ENCODE assay signal across 10 mouse cellular contexts in the genomic region with DNA sequence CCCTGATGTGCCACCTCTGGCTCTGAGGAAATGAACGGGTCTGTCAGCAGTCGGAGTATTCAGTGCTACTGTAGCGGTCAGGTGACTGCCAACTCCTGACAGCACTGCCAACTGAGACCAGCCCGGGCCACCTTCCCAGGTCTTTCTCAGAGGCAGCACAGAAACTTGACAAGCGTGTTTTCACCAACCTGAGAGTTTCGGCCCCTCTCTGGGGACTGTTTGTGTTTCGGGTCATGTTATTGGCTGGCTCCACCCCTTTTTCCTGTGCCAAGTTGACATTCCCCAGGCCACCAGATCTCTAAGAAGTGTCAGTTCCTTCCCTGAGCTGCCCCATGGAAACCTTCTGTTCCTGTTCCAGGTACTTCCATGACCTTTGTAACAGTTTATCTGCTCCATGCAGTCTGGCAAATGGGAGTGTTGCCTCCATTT. TPM values are rescaled to one million over a fixed set of nuclear protein-coding genes. Genes with fewer than 3 reads are reported as not detected.
DNase-seq lines count a peak whose midpoint lies in the region; ATAC-seq lines count a peak whose summit lies in the region.
"Had no signal": no experiment of that assay in that cellular context is flagged by ENCODE, and none has a peak within 500 bp of the region (broad histone marks: within the 10 kb centered on the region; RNA-seq: fewer than 3 reads in every experiment).

No protein-coding gene starts in this region.

- H3K27ac ChIP-seq in kidney, embryonic 14.5 days (ENCODE audit: low read depth, low read length) = peak overlapping the region; percentile 52; the same call in 1 of the 2 replicates
- H3K27ac ChIP-seq in forebrain, embryonic 10.5 days = no peak overlapping the region
- no peak overlapping the region for H3K27ac ChIP-seq in midbrain, embryonic 16.5 days (ENCODE audit: low read length)

- H3K9ac ChIP-seq in kidney, embryonic 14.5 days (ENCODE audit: low read depth, low read length) = no peak overlapping the region
- H3K9ac ChIP-seq in midbrain, embryonic 16.5 days (ENCODE audit: low read depth, low read length) = no peak overlapping the region

- no peaks in the 10 kb centered on the region; the same call in 1 of the 2 replicates for H3K36me3 ChIP-seq in kidney, embryonic 14.5 days (ENCODE audit: control insufficient read depth, insufficient read depth, low read length)
- peaks cover 10% of the 10 kb centered on the region for H3K36me3 ChIP-seq in forebrain, embryonic 10.5 days (replicated peaks)
- 0 out of 2 replicates have a peak, but pooled peaks cover 2% of the 10 kb centered on the region for H3K36me3 ChIP-seq in midbrain, embryonic 16.5 days (ENCODE audit: control insufficient read depth, insufficient read depth, low read length)

- 29% methylated on average over 7 of the region's 7 CpGs for WGBS in kidney, embryonic 14.5 days
- 60% methylated on average over 7 of the region's 7 CpGs for WGBS in forebrain, embryonic 10.5 days
- WGBS in midbrain, embryonic 16.5 days = 66% methylated on average over 7 of the region's 7 CpGs

- peak; percentile 46 for DNase-seq in fat pad, adult 2 months (ENCODE audit: extremely low read depth, low read depth, low spot score)
- peak; percentile 66 to 69 for DNase-seq in heart, adult 9 months (ENCODE audit: low spot score in 2 of 2)
- peak; percentile 71 for DNase-seq in lung, postnatal 14 days
- DNase-seq in forebrain, embryonic 10.5 days (ENCODE audit: extremely low spot score, low spot score) = no peak
- no peak for DNase-seq in left cerebral cortex, postnatal 36 days (ENCODE audit: low spot score in 2 of 2)
- DNase-seq: cerebellum, postnatal 10 days; thymus, postnatal 25 days had no signal

- H3K4me2 ChIP-seq in kidney, embryonic 14.5 days (replicated peaks; ENCODE audit: low read depth, low read length) = no peak overlapping the region
- no peak overlapping the region for H3K4me2 ChIP-seq in midbrain, embryonic 16.5 days (ENCODE audit: low read length)

- no peaks in the 10 kb centered on the region for H3K9me3 ChIP-seq in kidney, embryonic 14.5 days (ENCODE audit: control insufficient read depth, low read length)
- H3K9me3 ChIP-seq in forebrain, embryonic 10.5 days = no peaks in the 10 kb centered on the region
- H3K9me3 ChIP-seq in midbrain, embryonic 16.5 days (replicated peaks; ENCODE audit: control insufficient read depth, low read length, poor library complexity, severe bottlenecking) = no peaks in the 10 kb centered on the region

- intact Hi-C loops in left cerebral cortex, postnatal 36 days (cut with DNase I) = no loop called here

- ATAC-seq in kidney, embryonic 14.5 days (ENCODE audit: low FRiP score, low TSS enrichment) = peak; percentile 53
- no peak for ATAC-seq in midbrain, embryonic 16.5 days

- H3K27me3 ChIP-seq in kidney, embryonic 14.5 days (ENCODE audit: control insufficient read depth, insufficient read depth, low read length) = no peaks in the 10 kb centered on the region
- no peaks in the 10 kb centered on the region for H3K27me3 ChIP-seq in forebrain, embryonic 10.5 days (ENCODE audit: poor library complexity, severe bottlenecking)
- H3K27me3 ChIP-seq in midbrain, embryonic 16.5 days (ENCODE audit: control insufficient read depth, insufficient read depth, low read depth, low read length) = no peaks in the 10 kb centered on the region

- no peak overlapping the region for H3K4me3 ChIP-seq in kidney, embryonic 14.5 days (ENCODE audit: low read length)
- H3K4me3 ChIP-seq in forebrain, embryonic 10.5 days = no peak overlapping the region
- H3K4me3 ChIP-seq in midbrain, embryonic 16.5 days (ENCODE audit: low read depth, low read length) = no peak overlapping the region
- H3K4me3 ChIP-seq: myocyte had no signal

- no peaks in the 10 kb centered on the region; the same call in 1 of the 2 replicates for H3K4me1 ChIP-seq in kidney, embryonic 14.5 days (ENCODE audit: control insufficient read depth, insufficient read depth, low read length)
- 0 out of 2 replicates have a peak, but pooled peaks cover 2% of the 10 kb centered on the region for H3K4me1 ChIP-seq in forebrain, embryonic 10.5 days
- H3K4me1 ChIP-seq in midbrain, embryonic 16.5 days (ENCODE audit: control insufficient read depth, insufficient read depth, low read length) = no peaks in the 10 kb centered on the region

RNA-seq across cellular contexts. Expression of gene Mmp15, which starts 25.8 kb away (rescaled TPM):
- polyA plus RNA-seq in kidney, embryonic 14.5 days (2014; fragmentation: Nextera tagmentation; extraction: Ambion mirVana) = 10.9 and 16.1 TPM in 2 replicates
- 11.1 TPM in 2 replicates for polyA plus RNA-seq in forebrain, embryonic 10.5 days (2016; fragmentation: Nextera tagmentation; extraction: Ambion mirVana)
- 14.1 and 14.4 TPM in 2 replicates for polyA plus RNA-seq in midbrain, embryonic 16.5 days (2015; fragmentation: Nextera tagmentation; extraction: Ambion mirVana)
- 10 to 100 TPM; 18.9 to 19.6 TPM for total RNA-seq in left cerebral cortex, postnatal 36 days (2021)

RNA-seq across cellular contexts. Expression of gene Usb1, which starts 45.8 kb away (rescaled TPM):
- polyA plus RNA-seq in kidney, embryonic 14.5 days (2014; fragmentation: Nextera tagmentation; extraction: Ambion mirVana) = 43.4 and 50.9 TPM in 2 replicates
- 50.5 and 53.1 TPM in 2 replicates for polyA plus RNA-seq in forebrain, embryonic 10.5 days (2016; fragmentation: Nextera tagmentation; extraction: Ambion mirVana)
- 35.5 and 38.2 TPM in 2 replicates for polyA plus RNA-seq in midbrain, embryonic 16.5 days (2015; fragmentation: Nextera tagmentation; extraction: Ambion mirVana)
- 10 to 100 TPM; 12.0 to 13.6 TPM for total RNA-seq in left cerebral cortex, postnatal 36 days (2021)

RNA-seq across cellular contexts. Expression of gene Zfp319, which starts 46.1 kb away (rescaled TPM):
- 6.6 and 8.7 TPM in 2 replicates for polyA plus RNA-seq in kidney, embryonic 14.5 days (2014; fragmentation: Nextera tagmentation; extraction: Ambion mirVana)
- 10.6 and 10.7 TPM in 2 replicates for polyA plus RNA-seq in forebrain, embryonic 10.5 days (2016; fragmentation: Nextera tagmentation; extraction: Ambion mirVana)
- 16.2 and 17.5 TPM in 2 replicates for polyA plus RNA-seq in midbrain, embryonic 16.5 days (2015; fragmentation: Nextera tagmentation; extraction: Ambion mirVana)
- 10 to 100 TPM; 15.6 to 16.3 TPM for total RNA-seq in left cerebral cortex, postnatal 36 days (2021)

RNA-seq across cellular contexts. Expression of gene Cfap20, which starts 56.8 kb away (rescaled TPM):
- 164 and 174 TPM in 2 replicates for polyA plus RNA-seq in kidney, embryonic 14.5 days (2014; fragmentation: Nextera tagmentation; extraction: Ambion mirVana)
- 144 and 146 TPM in 2 replicates for polyA plus RNA-seq in forebrain, embryonic 10.5 days (2016; fragmentation: Nextera tagmentation; extraction: Ambion mirVana)
- polyA plus RNA-seq in midbrain, embryonic 16.5 days (2015; fragmentation: Nextera tagmentation; extraction: Ambion mirVana) = 122 and 128 TPM in 2 replicates
- 10 to 100 TPM; 49.3 to 66.1 TPM for total RNA-seq in left cerebral cortex, postnatal 36 days (2021)

Comparison
In these comparisons a context has a peak if more than half of its experiments do, and no peak if none do; other contexts are left out.
1. DNase-seq: peak in fat pad, adult 2 months (single experiment), heart, adult 9 months (2 of 2) and lung, postnatal 14 days (single experiment); none in forebrain, embryonic 10.5 days (single experiment) and left cerebral cortex, postnatal 36 days (0 of 2).